Mouse (Mus musculus): ENCODE measurements around the gene Il4ra.

DNA sequence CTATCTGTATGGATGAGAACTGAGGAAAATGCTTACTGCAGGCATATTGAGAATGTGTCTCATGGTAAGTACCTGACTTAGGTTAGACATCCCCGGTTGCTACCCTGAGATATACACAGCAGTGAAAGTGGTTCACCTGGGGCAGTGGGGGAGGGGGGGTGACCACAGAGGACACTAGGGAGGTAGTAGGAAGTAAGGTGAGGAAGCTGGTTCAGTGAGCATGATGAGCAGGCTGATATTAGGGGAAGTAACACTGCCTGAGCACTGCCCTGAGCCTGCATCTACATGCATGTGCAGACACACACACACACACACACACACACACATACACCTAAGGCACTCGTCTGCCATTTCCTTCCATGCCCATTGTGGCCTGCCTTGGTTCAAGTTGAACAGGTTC, 10.1 kb upstream of the Il4ra start:
- TF ChIP-seq CTCF (IDR thresholded peaks at IDR 0.05; ENCODE audit: control insufficient read depth, insufficient read depth, insufficient replicate concordance, low read depth, low read length): no peak
- TF ChIP-seq POLR2A (IDR thresholded peaks at IDR 0.05; ENCODE audit: control insufficient read depth, low read depth, low read length): no peak

All from testis, adult 2 months (tissue).